Mouse (Mus musculus): ENCODE data around the gene Prr14l. TPM values are rescaled to one million over a fixed set of nuclear protein-coding genes. Genes with fewer than 3 reads are reported as not detected.
"Not testable (repeated sequence)": the region's sequence is repeated elsewhere in the genome, so short reads cannot be mapped to it uniquely, and the experiment has no call there.

Gene Prr14l
- total and polyA plus RNA-seq, 2 experiments from 2014 or later, result 8.4 to 20.2 TPM

GRCm38 (mm10) chr5:32840029-32840428 lies 14.0 kb downstream of the Prr14l start:
- TF ChIP-seq CTCF (IDR thresholded peaks at IDR 0.05; ENCODE audit: low read depth), result no peak
- DNase-seq, result no peak
- ATAC-seq, result no peak

GRCm38 (mm10) chr5:32836976-32837375 lies 17.1 kb downstream of the Prr14l start:
- H3K36me3 ChIP-seq (ENCODE audit: insufficient read depth), result peaks cover 52% of the 10 kb centered on the region

More at GRCm38 (mm10) chr5:32840029-32840428, 14.0 kb downstream of the Prr14l start:
- peaks cover 63% of the 10 kb centered on the region for H3K36me3 ChIP-seq (ENCODE audit: insufficient read depth)
- 95% methylated on average over 2 of the region's 2 CpGs for WGBS
- no peak overlapping the region for H3K4me3 ChIP-seq (ENCODE audit: low read depth, low read length)
- no peaks in the 10 kb centered on the region for H3K4me1 ChIP-seq (ENCODE audit: insufficient read depth)
- H3K9ac ChIP-seq, result no peak overlapping the region
- H3K9me3 ChIP-seq (ENCODE audit: low read length), result no peaks in the 10 kb centered on the region
- H3K4me2 ChIP-seq (ENCODE audit: low read depth), result no peak overlapping the region
- H3K27ac ChIP-seq (ENCODE audit: low read depth, low read length), result no peak overlapping the region
- no peaks in the 10 kb centered on the region for H3K27me3 ChIP-seq (ENCODE audit: insufficient read depth, low read length)

DNA sequence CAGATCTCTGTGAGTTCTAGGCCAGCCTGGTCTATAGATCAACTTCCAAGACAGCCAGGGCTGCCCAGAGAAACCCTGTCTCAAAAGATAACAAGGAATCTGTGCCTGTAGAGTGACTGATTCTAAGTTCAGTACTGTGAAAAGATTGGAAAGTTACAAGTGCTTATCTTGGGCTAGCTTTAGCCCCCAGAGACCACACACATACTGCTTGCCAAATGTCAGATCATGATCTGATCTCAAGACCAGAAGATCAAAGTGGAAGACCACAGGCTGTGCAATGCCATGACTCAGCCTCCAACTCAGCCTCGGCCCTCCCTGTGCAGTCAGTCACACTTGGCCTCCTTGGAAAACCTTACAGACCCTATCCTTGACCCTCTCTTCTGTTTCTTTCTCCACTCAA lies 19.6 kb downstream of the Prr14l start:
- Histone ChIP-seq H3K27me3 (ENCODE audit: insufficient read depth, low read length) (no peaks in the 10 kb centered on the region), H3K9ac (no peak overlapping the region), H3K4me2 (ENCODE audit: low read depth) (no peak overlapping the region), H3K9me3 (ENCODE audit: low read length) (no peaks in the 10 kb centered on the region), H3K27ac (ENCODE audit: low read depth, low read length) (no peak overlapping the region), H3K4me1 (ENCODE audit: insufficient read depth) (no peaks in the 10 kb centered on the region), H3K4me3 (ENCODE audit: low read depth, low read length) (no peak overlapping the region), H3K36me3 (ENCODE audit: insufficient read depth) (peaks cover 53% of the 10 kb centered on the region)
- DNase-seq, result no peak
- TF ChIP-seq CTCF (IDR thresholded peaks at IDR 0.05; ENCODE audit: low read depth), result no peak
- no peak for ATAC-seq
- WGBS, result 100% methylated on average over 1 of the region's 1 CpGs

More at GRCm38 (mm10) chr5:32836976-32837375, 17.1 kb downstream of the Prr14l start:
- Histone ChIP-seq H3K4me3 (ENCODE audit: low read depth, low read length) (no peak overlapping the region), H3K9me3 (ENCODE audit: low read length) (no peaks in the 10 kb centered on the region), H3K27ac (ENCODE audit: low read depth, low read length) (no peak overlapping the region), H3K4me2 (ENCODE audit: low read depth) (no peak overlapping the region), H3K4me1 (ENCODE audit: insufficient read depth) (no peaks in the 10 kb centered on the region), H3K27me3 (ENCODE audit: insufficient read depth, low read length) (no peaks in the 10 kb centered on the region), H3K9ac (no peak overlapping the region)
- no peak for DNase-seq
- WGBS, result 80% methylated on average over 5 of the region's 5 CpGs
- no peak for TF ChIP-seq CTCF (IDR thresholded peaks at IDR 0.05; ENCODE audit: low read depth)
- ATAC-seq, result no peak

DNA sequence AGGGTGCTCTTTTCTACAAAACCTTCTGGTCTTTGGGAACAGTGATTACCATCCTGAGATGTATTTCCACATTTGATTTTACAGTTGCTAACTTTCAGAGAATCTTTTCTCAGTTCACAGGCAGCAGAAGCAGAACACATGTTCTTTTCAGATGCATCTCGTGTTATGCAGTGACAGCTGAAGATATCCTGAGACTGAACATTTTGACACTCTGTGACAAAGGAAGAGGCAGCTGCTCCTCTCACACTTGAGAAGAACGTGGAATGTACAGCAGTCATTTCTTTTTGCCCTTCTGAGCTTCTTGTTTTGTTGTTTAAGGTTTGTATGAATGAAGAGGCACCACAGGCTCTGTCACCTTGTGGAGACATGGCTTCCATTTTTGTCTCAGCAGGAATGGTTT lies 24.0 kb downstream of the Prr14l start:
- no peak for ATAC-seq

GRCm38 (mm10) chr5:32828766-32829165 lies 25.3 kb downstream of the Prr14l start:
- ATAC-seq; H3K4me1 ChIP-seq (ENCODE audit: insufficient read depth); H3K4me3 ChIP-seq (ENCODE audit: low read depth, low read length); H3K9ac ChIP-seq; H3K27me3 ChIP-seq (ENCODE audit: insufficient read depth, low read length); DNase-seq; H3K27ac ChIP-seq (ENCODE audit: low read depth, low read length); H3K4me2 ChIP-seq (ENCODE audit: low read depth); H3K9me3 ChIP-seq (ENCODE audit: low read length): not testable (repeated sequence)
- WGBS, result 66% methylated on average over 1 of the region's 1 CpGs
- H3K36me3 ChIP-seq (ENCODE audit: insufficient read depth), result peaks cover 55% of the 10 kb centered on the region

More for the DNA sequence above, 24.0 kb downstream of the Prr14l start:
- Histone ChIP-seq H3K4me1 (ENCODE audit: insufficient read depth) (no peaks in the 10 kb centered on the region), H3K4me3 (ENCODE audit: low read depth, low read length) (no peak overlapping the region), H3K27ac (ENCODE audit: low read depth, low read length) (no peak overlapping the region), H3K9me3 (ENCODE audit: low read length) (no peaks in the 10 kb centered on the region), H3K36me3 (ENCODE audit: insufficient read depth) (peaks cover 59% of the 10 kb centered on the region), H3K4me2 (ENCODE audit: low read depth) (no peak overlapping the region), H3K27me3 (ENCODE audit: insufficient read depth, low read length) (no peaks in the 10 kb centered on the region), H3K9ac (no peak overlapping the region)
- 89% methylated on average over 2 of the region's 2 CpGs for WGBS
- TF ChIP-seq CTCF (IDR thresholded peaks at IDR 0.05; ENCODE audit: low read depth), result no peak
- no peak for DNase-seq

DNA sequence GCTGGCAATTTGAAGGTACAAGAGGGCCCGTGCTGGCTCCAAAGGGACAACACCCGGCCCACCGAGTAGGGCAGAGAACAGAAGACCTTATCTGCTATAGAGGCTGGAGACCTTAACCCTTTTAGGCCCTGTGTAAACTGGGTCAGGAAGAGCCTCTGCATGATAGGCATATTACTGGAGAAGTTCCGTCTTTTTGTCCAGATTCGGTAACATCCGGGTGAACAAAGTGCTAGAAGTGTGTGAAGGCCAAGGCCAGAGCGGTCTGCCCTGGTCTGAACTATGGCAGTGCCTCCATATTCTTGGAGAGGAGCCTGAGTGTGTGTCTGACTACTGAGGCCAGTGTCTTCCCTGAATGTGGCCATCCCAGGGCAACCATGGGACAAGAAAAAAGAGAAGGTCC lies 27.0 kb downstream of the Prr14l start, which contains the start of gene Gm20671:
Gene Gm20671, minus strand, starts transcription at position 101 of the 400 bp plus-strand sequence.
- Histone ChIP-seq H3K27me3 (ENCODE audit: insufficient read depth, low read length) (no peaks in the 10 kb centered on the region), H3K36me3 (ENCODE audit: insufficient read depth) (peaks cover 55% of the 10 kb centered on the region), H3K9ac (no peak within 1 kb of the TSS), H3K4me1 (ENCODE audit: insufficient read depth) (no peaks in the 10 kb centered on the region), H3K9me3 (ENCODE audit: low read length) (no peaks in the 10 kb centered on the region), H3K4me2 (ENCODE audit: low read depth) (no peak within 1 kb of the TSS), H3K4me3 (ENCODE audit: low read depth, low read length) (no peak within 1 kb of the TSS), H3K27ac (ENCODE audit: low read depth, low read length) (no peak within 1 kb of the TSS)
- DNase-seq (no peak), ATAC-seq (no peak)
- no peak for TF ChIP-seq CTCF (IDR thresholded peaks at IDR 0.05; ENCODE audit: low read depth)
- WGBS, result 91% methylated on average over 7 of the region's 7 CpGs

DNA sequence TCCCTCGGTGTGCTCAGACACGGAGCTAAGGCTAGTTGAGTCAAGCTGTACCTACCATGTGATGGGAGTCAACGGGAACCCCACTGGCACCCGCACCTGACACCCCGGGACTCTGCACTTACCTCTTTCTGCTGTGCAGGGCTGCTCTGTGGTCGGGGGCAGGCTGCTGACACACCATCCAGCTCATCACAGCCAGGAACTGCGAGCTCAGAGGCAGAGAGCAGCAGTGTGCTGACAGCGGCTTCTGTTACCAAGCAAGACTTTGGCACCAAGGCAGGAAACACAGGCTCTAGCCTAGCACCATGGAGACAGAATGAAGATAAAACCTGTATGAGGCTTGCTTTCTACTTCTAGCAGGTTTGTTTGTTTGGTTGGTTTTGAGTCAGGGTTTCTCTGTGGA lies 33.6 kb downstream of the Prr14l start:
- ATAC-seq, result no peak
- Histone ChIP-seq H3K27me3 (ENCODE audit: insufficient read depth, low read length) (no peaks in the 10 kb centered on the region), H3K36me3 (ENCODE audit: insufficient read depth) (peaks cover 48% of the 10 kb centered on the region), H3K4me1 (ENCODE audit: insufficient read depth) (no peaks in the 10 kb centered on the region), H3K9me3 (ENCODE audit: low read length) (no peaks in the 10 kb centered on the region), H3K4me3 (ENCODE audit: low read depth, low read length) (no peak overlapping the region), H3K9ac (no peak overlapping the region), H3K4me2 (ENCODE audit: low read depth) (no peak overlapping the region), H3K27ac (ENCODE audit: low read depth, low read length) (no peak overlapping the region)
- no peak for TF ChIP-seq CTCF (IDR thresholded peaks at IDR 0.05; ENCODE audit: low read depth)
- WGBS, result 91% methylated on average over 8 of the region's 8 CpGs
- no peak for DNase-seq
